Mouse (Mus musculus): Measurements from ENCODE around the gene Vmn1r37. TPM values are rescaled to one million over a fixed set of nuclear protein-coding genes. Genes with fewer than 3 reads are reported as not detected.
"Not testable (repeated sequence)": the region's sequence is repeated elsewhere in the genome, so short reads cannot be mapped to it uniquely, and the experiment has no call there.

The Vmn1r37 gene
- not detected in 2 replicates for polyA plus RNA-seq (2015; fragmentation: Nextera tagmentation; extraction: Ambion mirVana)

DNA sequence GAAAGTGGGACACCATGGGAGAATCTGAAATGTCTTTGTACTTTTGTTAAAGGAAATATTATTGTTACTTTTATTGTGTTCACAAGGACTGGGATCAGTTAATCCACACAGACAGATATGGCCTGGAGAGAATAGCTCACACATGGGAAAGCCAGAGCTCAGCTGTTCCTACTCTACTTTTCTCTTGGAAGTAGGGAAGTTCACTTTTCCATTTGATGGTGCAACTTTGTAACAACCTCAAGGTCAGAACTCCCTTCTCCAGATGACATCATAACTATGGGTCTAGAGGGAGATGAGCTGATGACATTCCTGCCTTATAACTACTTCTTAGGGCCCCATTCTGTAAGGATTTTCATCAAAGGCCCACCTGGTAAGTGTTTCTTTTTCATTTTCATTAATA lies at the start of gene Vmn1r37:
Gene Vmn1r37 (plus strand): TSS at position 301 of the 400 bp plus-strand sequence.
- not testable (repeated sequence) for H3K4me1 ChIP-seq (ENCODE audit: control insufficient read depth, insufficient read depth, low read length); H3K27ac ChIP-seq (ENCODE audit: low read length); H3K27me3 ChIP-seq (ENCODE audit: control insufficient read depth, insufficient read depth, low read length); H3K4me2 ChIP-seq (ENCODE audit: low read depth, low read length); ATAC-seq (ENCODE audit: insufficient read depth, low FRiP score); H3K36me3 ChIP-seq (ENCODE audit: control insufficient read depth, insufficient read depth, low read length); H3K4me3 ChIP-seq (replicated peaks; ENCODE audit: low read length); H3K9me3 ChIP-seq (replicated peaks; ENCODE audit: control insufficient read depth, low read length); H3K9ac ChIP-seq (ENCODE audit: low read length)

DNA sequence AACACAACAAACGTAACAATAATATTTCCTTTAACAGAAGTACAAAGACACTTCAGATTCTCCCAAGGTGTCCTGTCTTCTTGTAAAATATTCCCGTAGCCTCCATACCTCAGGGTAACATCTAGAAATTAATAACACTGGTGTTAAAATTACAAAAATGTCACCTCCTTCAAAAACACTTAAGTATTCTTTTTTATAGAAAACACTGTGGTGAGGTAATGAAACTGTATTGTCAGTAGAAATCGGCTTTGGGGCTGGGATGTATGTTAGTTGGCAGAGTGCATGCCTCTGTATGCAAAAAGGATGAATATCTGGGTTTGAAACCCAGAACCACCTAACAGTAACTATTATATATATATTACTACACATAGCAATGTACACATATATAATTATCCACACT lies 43.4 kb upstream of the Vmn1r37 start, which contains the start of gene Vmn1r35:
Gene Vmn1r35 (minus strand): TSS at position 101 of the 400 bp plus-strand sequence.
- ATAC-seq (ENCODE audit: insufficient read depth, low FRiP score): no peak
- H3K27me3 ChIP-seq (ENCODE audit: control insufficient read depth, insufficient read depth, low read length): no peaks in the 10 kb centered on the region
- no peak within 1 kb of the TSS for H3K9ac ChIP-seq (ENCODE audit: low read length)
- no peak within 1 kb of the TSS for H3K27ac ChIP-seq (ENCODE audit: low read length)
- no peaks in the 10 kb centered on the region for H3K36me3 ChIP-seq (ENCODE audit: control insufficient read depth, insufficient read depth, low read length)
- H3K4me1 ChIP-seq (ENCODE audit: control insufficient read depth, insufficient read depth, low read length): no peaks in the 10 kb centered on the region
- WGBS: 79% methylated on average over 3 of the region's 3 CpGs
- H3K4me2 ChIP-seq (ENCODE audit: low read depth, low read length): no peak within 1 kb of the TSS
- no peak within 1 kb of the TSS for H3K4me3 ChIP-seq (replicated peaks; ENCODE audit: low read length)
- H3K9me3 ChIP-seq (replicated peaks; ENCODE audit: control insufficient read depth, low read length): no peaks in the 10 kb centered on the region

- no peaks in the 10 kb centered on the region for H3K9me3 ChIP-seq (replicated peaks; ENCODE audit: control insufficient read depth, low read length)
- no peaks in the 10 kb centered on the region for H3K4me1 ChIP-seq (ENCODE audit: control insufficient read depth, insufficient read depth, low read length)
- no peak overlapping the region for H3K4me3 ChIP-seq (replicated peaks; ENCODE audit: low read length)
- no peak overlapping the region for H3K27ac ChIP-seq (ENCODE audit: low read length)
- no peak for ATAC-seq (ENCODE audit: insufficient read depth, low FRiP score)
- H3K36me3 ChIP-seq (ENCODE audit: control insufficient read depth, insufficient read depth, low read length): no peaks in the 10 kb centered on the region
- no peaks in the 10 kb centered on the region for H3K27me3 ChIP-seq (ENCODE audit: control insufficient read depth, insufficient read depth, low read length)
- H3K4me2 ChIP-seq (ENCODE audit: low read depth, low read length): no peak overlapping the region
- H3K9ac ChIP-seq (ENCODE audit: low read length): no peak overlapping the region
Observed at GRCm38 (mm10) chr6:66708901-66709300, 20.3 kb upstream of the Vmn1r37 start.

DNA sequence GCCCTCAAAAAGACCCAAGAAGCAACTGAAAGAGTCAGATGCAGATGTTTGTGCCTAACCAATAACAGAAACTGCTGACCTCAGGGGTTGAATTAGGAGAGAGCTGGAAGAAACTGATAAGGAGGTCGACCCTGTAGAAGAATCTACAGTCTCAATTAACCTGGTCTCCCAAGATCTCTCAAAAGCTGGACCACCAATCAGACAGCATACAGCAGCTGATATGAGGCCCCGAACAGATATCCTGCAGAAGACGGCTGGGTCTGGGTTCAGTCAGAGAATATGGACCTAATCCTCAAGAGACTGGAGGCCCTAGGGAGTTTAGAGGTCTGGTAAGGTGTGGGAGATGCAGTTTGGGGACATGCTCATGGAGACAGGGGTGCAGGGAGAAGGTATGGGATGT lies 15.3 kb upstream of the Vmn1r37 start:
- WGBS: 69% methylated on average over 3 of the region's 3 CpGs
- H3K27ac ChIP-seq (ENCODE audit: low read length): no peak overlapping the region
- H3K9ac ChIP-seq (ENCODE audit: low read length): no peak overlapping the region
- H3K36me3 ChIP-seq (ENCODE audit: control insufficient read depth, insufficient read depth, low read length): no peaks in the 10 kb centered on the region
- H3K4me1 ChIP-seq (ENCODE audit: control insufficient read depth, insufficient read depth, low read length): no peaks in the 10 kb centered on the region
- no peak overlapping the region for H3K4me2 ChIP-seq (ENCODE audit: low read depth, low read length)
- no peaks in the 10 kb centered on the region for H3K9me3 ChIP-seq (replicated peaks; ENCODE audit: control insufficient read depth, low read length)
- no peaks in the 10 kb centered on the region for H3K27me3 ChIP-seq (ENCODE audit: control insufficient read depth, insufficient read depth, low read length)
- ATAC-seq (ENCODE audit: insufficient read depth, low FRiP score): no peak
- no peak overlapping the region for H3K4me3 ChIP-seq (replicated peaks; ENCODE audit: low read length)

GRCm38 (mm10) chr6:66719068-66719467 lies 10.1 kb upstream of the Vmn1r37 start, which contains the start of gene Vmn1r36:
Gene Vmn1r36, minus strand, starts transcription at chr6:66719168.
- WGBS: 58% methylated on average over 2 of the region's 2 CpGs
- H3K9ac ChIP-seq (ENCODE audit: low read length): not testable (repeated sequence)

GRCm38 (mm10) chr6:66782527-66782926 lies 53.3 kb downstream of the Vmn1r37 start, which contains the start of gene Vmn1r38:
Gene Vmn1r38, minus strand, starts transcription at chr6:66782627.
- not testable (repeated sequence) for H3K27ac ChIP-seq (ENCODE audit: low read length); H3K36me3 ChIP-seq (ENCODE audit: control insufficient read depth, insufficient read depth, low read length); H3K9me3 ChIP-seq (replicated peaks; ENCODE audit: control insufficient read depth, low read length); ATAC-seq (ENCODE audit: insufficient read depth, low FRiP score); H3K4me3 ChIP-seq (replicated peaks; ENCODE audit: low read length); H3K27me3 ChIP-seq (ENCODE audit: control insufficient read depth, insufficient read depth, low read length); H3K4me1 ChIP-seq (ENCODE audit: control insufficient read depth, insufficient read depth, low read length); H3K4me2 ChIP-seq (ENCODE audit: low read depth, low read length); H3K9ac ChIP-seq (ENCODE audit: low read length)

More at GRCm38 (mm10) chr6:66719068-66719467, 10.1 kb upstream of the Vmn1r37 start, which contains the start of gene Vmn1r36:
- H3K4me1 ChIP-seq (ENCODE audit: control insufficient read depth, insufficient read depth, low read length); H3K27me3 ChIP-seq (ENCODE audit: control insufficient read depth, insufficient read depth, low read length); ATAC-seq (ENCODE audit: insufficient read depth, low FRiP score); H3K4me2 ChIP-seq (ENCODE audit: low read depth, low read length); H3K4me3 ChIP-seq (replicated peaks; ENCODE audit: low read length); H3K36me3 ChIP-seq (ENCODE audit: control insufficient read depth, insufficient read depth, low read length); H3K27ac ChIP-seq (ENCODE audit: low read length); H3K9me3 ChIP-seq (replicated peaks; ENCODE audit: control insufficient read depth, low read length): not testable (repeated sequence)

Other genes with a start within 250 kb of the Vmn1r37 start
- gene Mad2l1, start 194.0 kb upstream of the Vmn1r37 start, polyA plus RNA-seq (2015; fragmentation: Nextera tagmentation; extraction: Ambion mirVana): 74.5 and 82.4 TPM in 2 replicates
- gene Vmn1r32, start 169.3 kb upstream of the Vmn1r37 start, polyA plus RNA-seq (2015; fragmentation: Nextera tagmentation; extraction: Ambion mirVana): 0.08 TPM in 1 of 2 replicates, not detected in the other
- gene Vmn1r33, start 111.1 kb upstream of the Vmn1r37 start, polyA plus RNA-seq (2015; fragmentation: Nextera tagmentation; extraction: Ambion mirVana): not detected in 2 replicates
- not detected in 2 replicates for gene Vmn1r34, start 85.5 kb upstream of the Vmn1r37 start, polyA plus RNA-seq (2015; fragmentation: Nextera tagmentation; extraction: Ambion mirVana)
- gene Vmn1r35, start 43.5 kb upstream of the Vmn1r37 start, polyA plus RNA-seq (2015; fragmentation: Nextera tagmentation; extraction: Ambion mirVana): not detected in 2 replicates
- not detected in 2 replicates for gene Vmn1r36, start 10.2 kb upstream of the Vmn1r37 start, polyA plus RNA-seq (2015; fragmentation: Nextera tagmentation; extraction: Ambion mirVana)
- gene Vmn1r38, start 53.2 kb downstream of the Vmn1r37 start, polyA plus RNA-seq (2015; fragmentation: Nextera tagmentation; extraction: Ambion mirVana): not detected in 2 replicates
- not detected in 2 replicates for gene Vmn1r39, start 81.2 kb downstream of the Vmn1r37 start, polyA plus RNA-seq (2015; fragmentation: Nextera tagmentation; extraction: Ambion mirVana)
- 132 and 149 TPM in 2 replicates for gene Gng12, start 167.0 kb downstream of the Vmn1r37 start, polyA plus RNA-seq (2015; fragmentation: Nextera tagmentation; extraction: Ambion mirVana)